Mouse (Mus musculus) embryonic facial prominence, embryonic 11.5 days (tissue): ENCODE data around the gene Tmed4. TPM values are rescaled to one million over a fixed set of nuclear protein-coding genes. Genes with fewer than 3 reads are reported as not detected.
A peak's percentile ranks its signal among the peaks of the same experiment; 100 is the strongest.
"Not testable (repeated sequence)": the region's sequence is repeated elsewhere in the genome, so short reads cannot be mapped to it uniquely, and the experiment has no call there.

ENCODE experiments used
- ATAC-seq: fragments of 200-750 bp; cut with Nextera tagmentation; replicated peaks from 2 replicates; pipeline ENCODE4 v1.8.0; 2017; ENCODE audit warnings: low read depth; ENCODE audit not compliant: insufficient number of reproducible peaks, low FRiP score, low TSS enrichment
- DNase-seq: peaks from one replicate; pipeline ENCODE4 v3.0.0-alpha.2; 2015; ENCODE audit warnings: low spot score
- H3K27ac ChIP-seq: fragments of 300-500 bp; sonication (generic); replicated peaks from 2 replicates; pipeline ENCODE4 v1.5.1; 2014; ENCODE audit warnings: mild to moderate bottlenecking, low read depth, low read length, control low read depth
- H3K27me3 ChIP-seq: fragments of 300-500 bp; sonication (generic); 2 replicates; pipeline ENCODE4 v1.6.1; 2014; ENCODE audit warnings: mild to moderate bottlenecking, low read length, moderate library complexity, mixed read lengths; ENCODE audit not compliant: control insufficient read depth, insufficient read depth
- H3K36me3 ChIP-seq: fragments of 300-500 bp; sonication (generic); replicated peaks from 2 replicates; pipeline ENCODE4 v1.6.1; 2014; ENCODE audit warnings: low read depth, mild to moderate bottlenecking, low read length, moderate library complexity, mixed read lengths; ENCODE audit not compliant: control insufficient read depth, insufficient read depth
- H3K4me1 ChIP-seq: fragments of 300-500 bp; sonication (generic); 2 replicates; pipeline ENCODE4 v1.6.1; 2014; ENCODE audit warnings: low read length, mixed read lengths; ENCODE audit not compliant: control insufficient read depth, insufficient read depth
- H3K4me2 ChIP-seq: fragments of 300-500 bp; sonication (generic); 2 replicates; pipeline ENCODE4 v1.6.1; 2014; ENCODE audit warnings: low read depth, mild to moderate bottlenecking, control low read depth, low read length, moderate library complexity
- H3K4me3 ChIP-seq: fragments of 300-500 bp; sonication (generic); 2 replicates; pipeline ENCODE4 v1.5.1; 2014; ENCODE audit warnings: low read depth, low read length, control low read depth
- H3K9ac ChIP-seq: fragments of 300-500 bp; sonication (generic); replicated peaks from 2 replicates; pipeline ENCODE4 v1.6.1; 2014; ENCODE audit warnings: mild to moderate bottlenecking, control low read depth, low read length
- H3K9me3 ChIP-seq: fragments of 300-500 bp; sonication (generic); replicated peaks from 2 replicates; pipeline ENCODE4 v1.6.1; 2016; ENCODE audit warnings: mild to moderate bottlenecking, low read length, inconsistent platforms, mixed read lengths; ENCODE audit not compliant: control insufficient read depth
- WGBS: fragments of 180-500 bp; shearing (Covaris S2); extraction: QIAGEN DNeasy Blood & Tissue Kit; methylation state at CpG from one replicate; pipeline ENCODE4 v1.1.7; 2014; 5-methylcytosine and 5-hydroxymethylcytosine counted together
- polyA plus RNA-seq: library from polyadenylated mRNA; unstranded; fragments of >200 nt; fragmentation: Nextera tagmentation; extraction: Ambion mirVana; gene quantifications from 2 replicates; pipeline ENCODE4 v1.2.1, GENCODE M21; 2014

Gene Tmed4
- polyA plus RNA-seq, 1 experiment from 2014 or later: 131 TPM

GRCm38 (mm10) chr11:6267320-6268254, 7.1 kb downstream of the Tmed4 start, which contains the start of gene Ddx56:
Gene Ddx56 (minus strand): TSS chr11:6267772.
- Histone ChIP-seq H3K4me3 (peak within 1 kb of the TSS; percentile 85), H3K4me2 (peak within 1 kb of the TSS; percentile 81), H3K4me1 (0 out of 2 replicates have a peak, but pooled peaks cover 4% of the 10 kb centered on the region), H3K9me3 (no peaks in the 10 kb centered on the region), H3K27me3 (no peaks in the 10 kb centered on the region), H3K9ac (peak within 1 kb of the TSS; percentile 81), H3K27ac (peak within 1 kb of the TSS; percentile 86), H3K36me3 (peaks cover 18% of the 10 kb centered on the region)
- DNase-seq (peak; percentile 97), ATAC-seq (peak; percentile 94)
- 2% methylated on average over 50 of the region's 50 CpGs for WGBS

GRCm38 (mm10) chr11:6266621-6267020, 8.0 kb downstream of the Tmed4 start:
- ATAC-seq (no peak), DNase-seq (no peak)
- Histone ChIP-seq H3K27me3 (no peaks in the 10 kb centered on the region), H3K4me2 (peak overlapping the region; percentile 81), H3K9ac (peak overlapping the region; percentile 81), H3K4me3 (peak overlapping the region; percentile 85), H3K4me1 (0 out of 2 replicates have a peak, but pooled peaks cover 4% of the 10 kb centered on the region), H3K27ac (no peak overlapping the region), H3K36me3 (peaks cover 16% of the 10 kb centered on the region), H3K9me3 (no peaks in the 10 kb centered on the region)
- 69% methylated on average over 9 of the region's 9 CpGs for WGBS

- Histone ChIP-seq H3K9me3 (no peaks in the 10 kb centered on the region), H3K4me3 (no peak overlapping the region), H3K4me1 (0 out of 2 replicates have a peak, but pooled peaks cover 3% of the 10 kb centered on the region), H3K27ac (no peak overlapping the region), H3K4me2 (no peak overlapping the region), H3K27me3 (no peaks in the 10 kb centered on the region), H3K9ac (no peak overlapping the region), H3K36me3 (peaks cover 22% of the 10 kb centered on the region)
- 78% methylated on average over 10 of the region's 10 CpGs for WGBS
- ATAC-seq (no peak), DNase-seq (peak; percentile 86)
Measured at GRCm38 (mm10) chr11:6261434-6262082, 13.1 kb downstream of the Tmed4 start.

GRCm38 (mm10) chr11:6259413-6259812, 15.3 kb downstream of the Tmed4 start:
- Histone ChIP-seq H3K4me2 (no peak overlapping the region), H3K36me3 (peaks cover 13% of the 10 kb centered on the region), H3K9ac (no peak overlapping the region), H3K4me3 (no peak overlapping the region), H3K27ac (no peak overlapping the region), H3K27me3 (no peaks in the 10 kb centered on the region), H3K9me3 (no peaks in the 10 kb centered on the region), H3K4me1 (no peaks in the 10 kb centered on the region)
- no peak for DNase-seq
- no peak for ATAC-seq
- 94% methylated on average over 7 of the region's 7 CpGs for WGBS

GRCm38 (mm10) chr11:6256490-6257072, 18.1 kb downstream of the Tmed4 start:
- Histone ChIP-seq H3K9me3 (no peaks in the 10 kb centered on the region), H3K27me3 (no peaks in the 10 kb centered on the region), H3K4me2 (no peak overlapping the region), H3K9ac (no peak overlapping the region), H3K27ac (no peak overlapping the region), H3K36me3 (peaks cover 8% of the 10 kb centered on the region), H3K4me3 (no peak overlapping the region), H3K4me1 (no peaks in the 10 kb centered on the region)
- peak; percentile 46; the same call in 1 of the 2 replicates for ATAC-seq
- 70% methylated on average over 6 of the region's 6 CpGs for WGBS
- no peak for DNase-seq

- WGBS: 86% methylated on average over 2 of the region's 2 CpGs
- ATAC-seq: not testable (repeated sequence)
Measured at GRCm38 (mm10) chr11:6254602-6255001, 20.1 kb downstream of the Tmed4 start.

GRCm38 (mm10) chr11:6252824-6253223, 21.8 kb downstream of the Tmed4 start:
- ATAC-seq (no peak), DNase-seq (no peak)
- peaks cover 2% of the 10 kb centered on the region; the same call in 1 of the 2 replicates for H3K36me3 ChIP-seq
- H3K4me1 ChIP-seq: no peaks in the 10 kb centered on the region
- WGBS: 85% methylated on average over 4 of the region's 4 CpGs
- H3K9me3 ChIP-seq: no peaks in the 10 kb centered on the region
- H3K27ac ChIP-seq: no peak overlapping the region
- H3K9ac ChIP-seq: no peak overlapping the region
- H3K4me2 ChIP-seq: no peak overlapping the region
- H3K4me3 ChIP-seq: no peak overlapping the region
- no peaks in the 10 kb centered on the region for H3K27me3 ChIP-seq

More at GRCm38 (mm10) chr11:6254602-6255001, 20.1 kb downstream of the Tmed4 start:
- not testable (repeated sequence) for H3K4me2 ChIP-seq, H3K9ac ChIP-seq, H3K36me3 ChIP-seq, H3K9me3 ChIP-seq, H3K4me3 ChIP-seq, H3K4me1 ChIP-seq, H3K27me3 ChIP-seq, H3K27ac ChIP-seq, DNase-seq
